Mouse (Mus musculus) forebrain, embryonic 13.5 days (tissue): ENCODE measurements around the gene Acad10. TPM values are rescaled to one million over a fixed set of nuclear protein-coding genes. Genes with fewer than 3 reads are reported as not detected.
A peak's percentile ranks its signal among the peaks of the same experiment; 100 is the strongest.
"Not testable (repeated sequence)": the region's sequence is repeated elsewhere in the genome, so short reads cannot be mapped to it uniquely, and the experiment has no call there.

Source experiments
- ATAC-seq: fragments of 200-750 bp; cut with Nextera tagmentation; 2 replicates; pipeline ENCODE4 v1.8.0; 2017
- H3K27ac ChIP-seq: fragments of 300-500 bp; sonication (generic); 2 replicates; pipeline ENCODE4 v1.5.1; 2015; ENCODE audit warnings: inconsistent platforms, mild to moderate bottlenecking, moderate library complexity
- H3K27me3 ChIP-seq: fragments of 300-500 bp; sonication (generic); 2 replicates; pipeline ENCODE4 v1.6.1; 2015; ENCODE audit warnings: mild to moderate bottlenecking, inconsistent platforms
- H3K36me3 ChIP-seq: fragments of 300-500 bp; sonication (generic); 2 replicates; pipeline ENCODE4 v1.6.1; 2015; ENCODE audit warnings: mild to moderate bottlenecking, inconsistent platforms; ENCODE audit not compliant: poor library complexity, severe bottlenecking
- H3K4me1 ChIP-seq: fragments of 300-500 bp; sonication (generic); 2 replicates; pipeline ENCODE4 v1.6.1; 2015; ENCODE audit warnings: inconsistent platforms
- H3K4me2 ChIP-seq: fragments of 300-500 bp; sonication (generic); 2 replicates; pipeline ENCODE4 v1.6.1; 2015; ENCODE audit warnings: inconsistent platforms, mild to moderate bottlenecking, moderate library complexity
- H3K4me3 ChIP-seq: fragments of 300-500 bp; sonication (generic); 2 replicates; pipeline ENCODE4 v1.5.1; 2015; ENCODE audit warnings: mild to moderate bottlenecking, inconsistent platforms
- H3K9ac ChIP-seq: fragments of 300-500 bp; sonication (generic); 2 replicates; pipeline ENCODE4 v1.6.1; 2015; ENCODE audit warnings: mild to moderate bottlenecking, inconsistent platforms
- H3K9me3 ChIP-seq: fragments of 300-500 bp; sonication (generic); replicated peaks from 2 replicates; pipeline ENCODE4 v1.6.1; 2016; ENCODE audit warnings: inconsistent platforms
- WGBS: fragments of 180-500 bp; shearing (Covaris S2); methylation state at CpG from one replicate; pipeline ENCODE4 v1.1.7; 2015; 5-methylcytosine and 5-hydroxymethylcytosine counted together
- polyA plus RNA-seq: library from polyadenylated mRNA; unstranded; fragments of >200 nt; fragmentation: Nextera tagmentation; extraction: Ambion mirVana; gene quantifications from 2 replicates; pipeline ENCODE4 v1.2.1, GENCODE M21; 2015

The Acad10 gene
- polyA plus RNA-seq, 1 experiment from 2014 or later: 0.87 TPM

DNA sequence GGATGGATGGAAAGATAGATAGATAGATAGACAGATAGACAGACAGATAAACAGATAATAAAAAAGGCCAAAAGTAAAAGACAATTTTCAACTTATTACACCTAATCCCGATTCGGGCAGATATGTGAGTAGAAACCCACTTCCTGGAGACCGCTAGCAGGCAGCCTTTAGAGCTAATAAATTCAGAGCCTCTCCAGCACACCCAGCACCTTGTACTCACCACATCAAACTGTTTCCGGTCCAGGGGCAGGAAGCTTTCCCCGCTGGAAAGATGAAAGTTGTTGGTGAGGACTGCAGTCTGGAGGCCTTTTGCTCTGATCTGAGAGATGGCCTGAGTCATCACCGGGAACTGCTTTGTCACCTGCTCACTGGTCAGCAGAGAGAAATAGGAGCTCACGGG is 11.2 kb downstream of the Acad10 start:
- Histone ChIP-seq H3K9me3 (no peaks in the 10 kb centered on the region), H3K9ac (no peak overlapping the region), H3K27me3 (no peaks in the 10 kb centered on the region), H3K36me3 (no peaks in the 10 kb centered on the region), H3K27ac (no peak overlapping the region), H3K4me2 (no peak overlapping the region), H3K4me3 (no peak overlapping the region), H3K4me1 (no peaks in the 10 kb centered on the region)
- WGBS: 92% methylated on average over 7 of the region's 7 CpGs
- ATAC-seq: no peak

DNA sequence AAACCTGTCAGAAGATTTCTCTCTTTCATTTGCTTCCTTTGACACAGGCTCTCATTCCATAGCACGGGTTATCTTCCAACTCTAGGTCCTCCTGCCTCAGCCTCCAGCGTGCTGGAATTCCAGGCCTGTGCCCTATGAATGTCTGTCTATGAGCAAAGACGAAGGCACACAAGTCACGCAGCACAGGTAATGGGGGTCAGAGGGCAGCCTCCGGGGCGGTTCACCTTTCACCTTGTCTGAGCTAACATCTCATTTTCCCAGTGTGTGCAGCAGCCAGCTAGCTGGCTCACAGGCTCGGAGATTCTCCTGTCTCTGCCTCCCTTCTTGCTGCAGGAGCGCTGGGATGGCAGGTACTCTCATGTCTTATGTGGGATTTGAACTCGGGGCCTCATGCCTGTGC is 20.7 kb downstream of the Acad10 start:
- ATAC-seq: no peak
- H3K4me1 ChIP-seq: no peaks in the 10 kb centered on the region
- no peaks in the 10 kb centered on the region for H3K36me3 ChIP-seq
- H3K27me3 ChIP-seq: no peaks in the 10 kb centered on the region
- no peak overlapping the region for H3K4me2 ChIP-seq
- no peak overlapping the region for H3K27ac ChIP-seq
- whole genome bisulfite sequencing: 92% methylated on average over 9 of the region's 9 CpGs
- no peak overlapping the region for H3K9ac ChIP-seq
- no peaks in the 10 kb centered on the region for H3K9me3 ChIP-seq
- no peak overlapping the region for H3K4me3 ChIP-seq

DNA sequence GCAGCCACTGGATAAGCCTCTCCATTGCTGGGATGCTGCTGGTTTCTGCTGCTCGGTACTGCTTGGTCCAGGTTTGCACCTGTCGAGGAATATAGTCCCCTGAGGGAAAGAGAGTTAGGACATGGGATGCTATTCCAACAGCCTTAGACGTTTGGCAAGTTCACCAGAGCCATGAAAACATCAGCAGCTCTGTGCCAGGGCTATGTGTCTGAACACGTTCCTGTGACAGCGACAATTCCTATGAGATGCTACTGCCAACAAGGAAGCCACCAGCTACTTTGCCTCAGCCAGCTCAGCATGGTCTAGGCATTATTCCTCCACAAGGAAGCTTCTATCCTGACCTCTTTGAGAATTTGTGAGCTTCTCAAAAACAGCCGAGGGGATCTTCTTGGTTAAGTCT is 23.0 kb downstream of the Acad10 start:
- no peak for ATAC-seq
- Histone ChIP-seq H3K4me1 (no peaks in the 10 kb centered on the region), H3K4me2 (no peak overlapping the region), H3K9me3 (no peaks in the 10 kb centered on the region), H3K4me3 (no peak overlapping the region), H3K36me3 (no peaks in the 10 kb centered on the region), H3K9ac (no peak overlapping the region), H3K27me3 (no peaks in the 10 kb centered on the region), H3K27ac (no peak overlapping the region)
- 90% methylated on average over 6 of the region's 6 CpGs for WGBS

DNA sequence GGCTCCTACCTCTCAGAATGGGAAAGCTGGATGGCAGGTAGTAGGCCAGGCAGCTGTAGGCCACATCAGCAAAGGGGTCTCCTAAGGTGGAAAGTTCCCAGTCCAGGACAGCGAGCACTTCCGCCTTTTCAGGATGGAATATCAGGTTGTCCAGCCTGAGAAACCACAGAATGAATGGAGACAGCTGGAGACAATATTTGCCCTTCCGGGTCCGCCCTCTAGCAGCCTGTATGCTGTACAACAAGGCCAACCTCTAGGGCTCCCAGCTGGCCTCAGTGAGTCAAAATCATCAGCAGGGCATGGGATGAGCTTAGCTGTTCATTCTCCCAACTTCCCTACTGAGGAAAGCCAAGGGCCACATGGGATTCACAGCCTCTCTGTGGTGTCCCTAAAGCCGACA is 25.6 kb downstream of the Acad10 start:
- H3K9me3 ChIP-seq: no peaks in the 10 kb centered on the region
- no peak overlapping the region for H3K9ac ChIP-seq
- H3K36me3 ChIP-seq: no peaks in the 10 kb centered on the region
- no peak overlapping the region for H3K27ac ChIP-seq
- H3K27me3 ChIP-seq: no peaks in the 10 kb centered on the region
- H3K4me1 ChIP-seq: no peaks in the 10 kb centered on the region
- WGBS: 90% methylated on average over 5 of the region's 5 CpGs
- ATAC-seq: no peak
- H3K4me3 ChIP-seq: no peak overlapping the region
- H3K4me2 ChIP-seq: no peak overlapping the region

DNA sequence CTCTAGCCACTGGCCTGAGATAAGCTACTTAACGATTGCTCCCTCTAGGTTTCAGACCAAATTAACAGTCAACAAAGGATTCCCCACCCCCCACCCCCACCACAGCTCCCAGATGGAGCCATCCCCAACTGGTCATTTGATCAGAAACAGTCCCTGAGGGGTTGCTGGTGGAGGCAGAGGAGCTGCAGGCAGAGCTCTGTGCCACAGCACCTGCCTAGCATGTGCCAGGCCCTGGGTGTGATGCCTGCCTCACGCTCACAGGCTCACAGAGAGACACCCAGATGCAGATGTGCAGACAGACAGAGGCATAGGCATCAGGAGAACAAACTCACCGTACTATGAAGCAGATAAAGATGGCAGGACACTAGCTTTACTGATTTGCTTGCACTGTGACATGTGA is 27.5 kb downstream of the Acad10 start:
- Histone ChIP-seq H3K36me3 (no peaks in the 10 kb centered on the region), H3K9ac (no peak overlapping the region), H3K9me3 (no peaks in the 10 kb centered on the region), H3K4me1 (no peaks in the 10 kb centered on the region), H3K27ac (no peak overlapping the region), H3K27me3 (no peaks in the 10 kb centered on the region), H3K4me2 (no peak overlapping the region), H3K4me3 (no peak overlapping the region)
- no peak for ATAC-seq
- 46% methylated on average over 3 of the region's 3 CpGs for WGBS

DNA sequence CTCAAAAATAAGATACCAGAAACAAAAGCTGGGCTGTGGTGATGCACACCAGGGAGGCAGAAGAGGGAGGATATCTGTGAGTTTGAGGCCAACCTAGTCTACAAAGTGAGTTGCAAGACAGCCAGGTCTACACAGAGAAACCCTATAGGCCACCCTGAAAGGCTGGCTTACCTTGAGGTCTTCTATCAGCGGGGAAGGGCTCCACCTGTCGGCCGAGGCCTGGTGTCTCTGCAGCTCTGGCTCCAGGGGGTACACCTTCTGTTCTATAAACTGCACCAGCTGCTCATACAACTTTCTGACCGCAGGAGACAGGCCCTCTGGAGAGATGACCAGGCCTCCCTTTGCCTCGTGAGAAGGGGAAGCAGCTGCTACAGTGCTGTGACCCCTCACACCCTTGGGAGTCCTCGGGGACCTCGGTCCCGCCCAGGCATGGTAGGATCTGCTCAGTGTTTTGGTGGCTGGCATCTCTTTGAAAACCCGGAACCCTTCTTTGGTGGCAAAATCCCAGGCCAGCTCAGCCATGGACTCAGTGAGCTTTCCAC is 29.1 kb downstream of the Acad10 start:
- H3K9me3 ChIP-seq, H3K4me2 ChIP-seq, H3K27ac ChIP-seq, H3K4me3 ChIP-seq, H3K9ac ChIP-seq, H3K4me1 ChIP-seq, H3K36me3 ChIP-seq, ATAC-seq, H3K27me3 ChIP-seq: not testable (repeated sequence)
- 72% methylated on average over 9 of the region's 9 CpGs for WGBS

DNA sequence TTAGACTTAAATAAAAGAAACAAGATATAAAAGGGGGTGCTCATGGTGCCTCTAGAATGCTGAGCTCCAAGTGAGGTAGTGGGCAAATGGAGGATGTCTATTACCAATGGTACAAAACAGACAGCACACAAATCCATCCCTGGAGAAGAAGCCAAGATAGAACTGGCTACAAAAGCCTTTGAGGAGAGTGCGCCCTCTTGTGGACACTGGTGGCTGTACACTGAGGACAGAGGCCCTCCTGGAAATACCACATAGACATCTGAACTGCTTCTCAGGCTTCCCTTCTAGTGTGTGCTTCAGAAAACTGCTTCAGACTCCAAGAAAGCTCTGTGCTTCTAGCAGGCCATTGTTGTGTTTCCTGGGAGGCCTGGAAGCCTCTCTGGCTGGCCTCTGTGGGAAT is 32.4 kb downstream of the Acad10 start:
- WGBS: 0% methylated on average over 1 of the region's 1 CpGs

DNA sequence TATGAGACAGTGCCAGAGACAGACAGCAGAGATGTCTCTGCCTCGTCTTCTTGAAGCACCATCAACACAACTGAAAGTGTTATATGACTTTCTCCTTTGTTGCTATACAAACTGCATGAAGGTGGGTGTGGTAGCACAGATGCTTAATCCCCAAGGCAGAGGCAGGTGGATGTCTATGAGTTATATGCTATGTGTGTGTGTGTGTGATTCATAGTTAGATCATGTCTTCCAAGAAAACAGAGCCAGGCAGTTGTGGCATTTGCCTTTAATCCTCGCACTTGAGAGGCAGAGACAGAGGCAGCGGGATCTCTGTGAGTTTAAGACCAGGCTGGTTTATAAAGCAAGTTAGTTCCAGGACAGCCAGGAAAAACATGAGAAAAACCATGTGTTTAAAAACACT is 37.1 kb downstream of the Acad10 start:
- Histone ChIP-seq H3K36me3 (no peaks in the 10 kb centered on the region), H3K4me1 (peaks cover 10% of the 10 kb centered on the region), H3K9me3 (no peaks in the 10 kb centered on the region), H3K4me3 (no peak overlapping the region), H3K9ac (no peak overlapping the region), H3K27ac (no peak overlapping the region), H3K4me2 (no peak overlapping the region), H3K27me3 (no peaks in the 10 kb centered on the region)
- no peak for ATAC-seq
- WGBS: 91% methylated on average over 3 of the region's 3 CpGs

More for the DNA sequence above, 32.4 kb downstream of the Acad10 start:
- Histone ChIP-seq H3K4me3 (no peak overlapping the region), H3K9me3 (no peaks in the 10 kb centered on the region), H3K36me3 (no peaks in the 10 kb centered on the region), H3K4me1 (no peaks in the 10 kb centered on the region), H3K27me3 (no peaks in the 10 kb centered on the region), H3K9ac (no peak overlapping the region), H3K27ac (no peak overlapping the region), H3K4me2 (no peak overlapping the region)
- no peak for ATAC-seq

DNA sequence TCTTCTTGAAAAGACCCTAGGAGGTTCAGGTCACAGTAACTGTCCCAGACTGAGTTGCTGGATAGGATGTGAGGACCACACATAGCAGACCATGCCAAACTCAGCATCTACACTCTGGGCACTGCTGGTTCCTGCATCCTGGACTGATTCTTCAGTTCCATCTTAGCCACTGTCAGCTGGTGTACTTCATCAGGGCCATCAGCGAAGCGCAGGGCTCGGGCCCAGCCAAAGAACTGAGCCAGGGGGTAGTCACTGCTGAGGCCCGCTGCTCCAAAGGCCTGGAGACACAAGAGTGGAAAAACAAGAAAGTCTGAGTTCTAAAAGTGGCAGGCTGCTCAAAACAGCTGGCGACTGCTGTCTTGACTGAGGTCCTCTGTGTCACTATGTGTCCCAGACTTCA is 39.2 kb downstream of the Acad10 start:
- no peak overlapping the region for H3K27ac ChIP-seq
- WGBS: 95% methylated on average over 5 of the region's 5 CpGs
- H3K4me2 ChIP-seq: no peak overlapping the region
- H3K4me1 ChIP-seq: peaks cover 13% of the 10 kb centered on the region
- H3K27me3 ChIP-seq: no peaks in the 10 kb centered on the region
- ATAC-seq: no peak
- no peaks in the 10 kb centered on the region for H3K9me3 ChIP-seq
- no peaks in the 10 kb centered on the region for H3K36me3 ChIP-seq
- H3K9ac ChIP-seq: no peak overlapping the region
- no peak overlapping the region for H3K4me3 ChIP-seq

DNA sequence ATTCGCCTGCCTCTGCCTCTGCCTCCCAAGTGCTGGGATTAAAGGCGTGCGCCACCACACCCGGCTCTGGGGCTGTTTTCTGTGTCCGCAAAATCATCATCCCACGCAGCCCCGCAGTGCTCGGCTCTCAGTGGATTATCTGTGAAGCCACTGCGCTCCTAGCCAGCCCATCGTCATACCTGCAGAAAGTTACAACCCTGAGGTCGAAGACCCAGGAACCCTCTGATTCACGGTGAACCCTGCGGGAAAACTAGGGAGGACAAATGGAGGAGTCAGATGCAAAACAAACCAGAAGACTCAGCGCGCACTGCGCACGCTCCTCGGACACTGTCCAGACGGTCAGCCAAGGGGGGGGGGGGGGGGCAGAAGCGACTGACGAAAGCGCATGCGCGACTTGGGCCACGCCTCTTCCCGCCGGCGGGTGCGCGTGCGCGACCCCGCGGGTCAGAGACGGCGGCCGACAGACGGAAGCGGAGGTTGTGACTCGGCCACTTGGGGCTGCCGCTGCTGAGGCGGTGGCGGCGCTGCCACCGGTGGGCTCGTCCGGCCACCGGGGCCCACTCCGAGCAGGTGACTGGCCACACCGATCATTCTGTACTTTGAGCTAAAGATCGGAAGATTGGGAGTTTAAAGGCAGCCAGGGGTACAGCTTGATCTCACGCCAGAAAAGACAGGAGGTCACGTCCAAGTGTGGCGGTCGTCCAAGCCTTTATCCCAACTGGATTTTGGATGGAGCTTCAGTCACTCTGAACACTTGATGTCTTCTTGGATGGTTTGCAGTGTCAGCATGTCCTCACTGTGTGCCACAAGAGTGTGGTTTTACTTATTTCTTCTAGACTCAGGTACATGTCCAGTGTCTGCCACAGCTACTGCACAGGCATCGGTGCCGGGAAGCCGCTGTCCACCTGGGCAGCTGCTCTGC is 41.5 kb downstream of the Acad10 start, which contains the start of gene Acad12:
Gene Acad12 (minus strand): TSS at position 347 of the 922 bp plus-strand sequence.
- peak within 1 kb of the TSS; percentile 89 for H3K4me2 ChIP-seq
- peak within 1 kb of the TSS; percentile 61 for H3K27ac ChIP-seq
- H3K4me3 ChIP-seq: peak within 1 kb of the TSS; percentile 67
- ATAC-seq: peak; percentile 85
- no peaks in the 10 kb centered on the region for H3K36me3 ChIP-seq
- H3K27me3 ChIP-seq: no peaks in the 10 kb centered on the region
- no peaks in the 10 kb centered on the region for H3K9me3 ChIP-seq
- H3K4me1 ChIP-seq: peaks cover 13% of the 10 kb centered on the region
- peak within 1 kb of the TSS; percentile 84 for H3K9ac ChIP-seq
- 1% methylated on average over 34 of the region's 58 CpGs for WGBS

DNA sequence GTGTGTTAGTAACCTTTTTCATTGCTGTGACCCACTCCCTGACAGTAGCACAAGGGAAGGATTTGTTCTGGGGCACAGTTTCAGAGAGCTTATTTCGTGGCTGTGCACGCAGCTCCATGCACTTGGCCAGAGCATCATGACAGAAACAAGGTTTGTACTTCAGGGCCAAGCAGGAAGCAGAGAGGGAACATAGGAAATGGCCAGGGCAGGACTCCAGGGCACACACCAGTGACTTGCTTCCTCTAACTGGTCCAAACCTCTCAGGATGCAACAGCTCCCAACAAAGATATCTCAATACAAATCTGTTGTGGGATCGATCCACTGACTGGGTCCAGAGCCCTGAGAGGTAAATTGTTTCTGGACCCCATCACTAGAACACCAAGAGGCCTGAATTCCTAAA is 45.4 kb downstream of the Acad10 start:
- H3K4me2 ChIP-seq, H3K27me3 ChIP-seq, ATAC-seq, H3K27ac ChIP-seq, H3K9me3 ChIP-seq, H3K4me3 ChIP-seq, H3K36me3 ChIP-seq, H3K9ac ChIP-seq: not testable (repeated sequence)
- H3K4me1 ChIP-seq: peaks cover 11% of the 10 kb centered on the region
- 90% methylated on average over 3 of the region's 3 CpGs for WGBS

DNA sequence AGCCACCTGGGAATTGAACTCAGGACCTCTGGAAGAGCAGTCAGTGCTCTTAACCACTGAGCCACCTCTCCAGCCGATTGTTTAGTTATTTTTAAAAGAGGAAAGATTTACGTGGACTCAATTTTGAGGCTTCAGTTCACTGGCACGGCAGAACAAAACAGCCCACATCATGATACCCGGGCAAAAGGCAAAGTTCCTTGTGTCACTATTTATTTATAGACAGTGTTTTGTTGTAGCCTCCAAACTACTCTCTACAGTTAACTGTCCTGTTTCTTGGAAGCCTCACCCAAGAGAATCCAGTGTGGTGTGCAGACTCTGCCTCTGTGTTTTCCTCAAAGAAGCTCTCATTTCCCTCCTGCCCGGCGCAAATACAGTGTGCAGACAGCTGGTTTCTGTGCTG is 48.3 kb downstream of the Acad10 start:
- WGBS: 87% methylated on average over 6 of the region's 6 CpGs
- Histone ChIP-seq H3K9ac (no peak overlapping the region), H3K36me3 (no peaks in the 10 kb centered on the region)

More for the DNA sequence above, 48.3 kb downstream of the Acad10 start:
- no peaks in the 10 kb centered on the region for H3K27me3 ChIP-seq
- no peaks in the 10 kb centered on the region for H3K9me3 ChIP-seq
- no peak for ATAC-seq
- H3K4me3 ChIP-seq: no peak overlapping the region
- H3K4me1 ChIP-seq: no peaks in the 10 kb centered on the region
- no peak overlapping the region for H3K4me2 ChIP-seq
- H3K27ac ChIP-seq: no peak overlapping the region
